Mouse (Mus musculus) hindbrain, embryonic 11.5 days (tissue): ENCODE measurements around the gene Pink1. TPM values are rescaled to one million over a fixed set of nuclear protein-coding genes. Genes with fewer than 3 reads are reported as not detected.

Experiments used
- ATAC-seq: fragments of 200-750 bp; cut with Nextera tagmentation; 2 replicates; pipeline ENCODE4 v1.8.0; 2017; ENCODE audit warnings: mild to moderate bottlenecking, moderate TSS enrichment, moderate library complexity; ENCODE audit not compliant: low FRiP score
- DNase-seq: peaks from one replicate; pipeline ENCODE4 v3.0.0-alpha.2; 2015; ENCODE audit warnings: low spot score
- H3K27ac ChIP-seq: fragments of 300-500 bp; sonication (generic); 2 replicates; pipeline ENCODE4 v1.5.1; 2014; ENCODE audit warnings: mild to moderate bottlenecking, low read depth, low read length
- H3K27me3 ChIP-seq: fragments of 300-500 bp; sonication (generic); 2 replicates; pipeline ENCODE4 v1.6.1; 2014; ENCODE audit warnings: mild to moderate bottlenecking, low read length, moderate library complexity, mixed read lengths; ENCODE audit not compliant: control insufficient read depth, insufficient read depth
- H3K36me3 ChIP-seq: fragments of 300-500 bp; sonication (generic); 2 replicates; pipeline ENCODE4 v1.6.1; 2014; ENCODE audit warnings: mild to moderate bottlenecking, low read length, moderate library complexity, mixed read lengths; ENCODE audit not compliant: control insufficient read depth, insufficient read depth
- H3K4me1 ChIP-seq: fragments of 300-500 bp; sonication (generic); replicated peaks from 2 replicates; pipeline ENCODE4 v1.6.1; 2014; ENCODE audit warnings: low read length, mixed read lengths; ENCODE audit not compliant: control insufficient read depth, insufficient read depth
- H3K4me2 ChIP-seq: fragments of 300-500 bp; sonication (generic); replicated peaks from 2 replicates; pipeline ENCODE4 v1.6.1; 2014; ENCODE audit warnings: mild to moderate bottlenecking, low read depth, low read length
- H3K4me3 ChIP-seq: fragments of 300-500 bp; sonication (generic); 2 replicates; pipeline ENCODE4 v1.5.1; 2014; ENCODE audit warnings: low read depth, low read length
- H3K9ac ChIP-seq: fragments of 300-500 bp; sonication (generic); 2 replicates; pipeline ENCODE4 v1.6.1; 2014; ENCODE audit warnings: low read depth, low read length
- H3K9me3 ChIP-seq: fragments of 300-500 bp; sonication (generic); 2 replicates; pipeline ENCODE4 v1.6.1; 2016; ENCODE audit warnings: low read length; ENCODE audit not compliant: control insufficient read depth
- WGBS: fragments of 180-500 bp; shearing (Covaris S2); extraction: QIAGEN DNeasy Blood & Tissue Kit; methylation state at CpG from one replicate; pipeline ENCODE4 v1.1.7; 2014; 5-methylcytosine and 5-hydroxymethylcytosine counted together
- polyA plus RNA-seq: library from polyadenylated mRNA; unstranded; fragments of >200 nt; fragmentation: Nextera tagmentation; extraction: Ambion mirVana; gene quantifications from 2 replicates; pipeline ENCODE4 v1.2.1, GENCODE M21; 2014

The Pink1 gene
- polyA plus RNA-seq, 1 experiment from 2014 or later, result 19.9 TPM

GRCm38 (mm10) chr4:138272011-138272997, 53.8 kb downstream of the Pink1 start:
- no peak overlapping the region for H3K9ac ChIP-seq
- H3K9me3 ChIP-seq, result no peaks in the 10 kb centered on the region
- no peak for ATAC-seq
- H3K27ac ChIP-seq, result no peak overlapping the region
- H3K4me3 ChIP-seq, result no peak overlapping the region
- H3K27me3 ChIP-seq, result no peaks in the 10 kb centered on the region
- no peak overlapping the region for H3K4me2 ChIP-seq
- WGBS, result 74% methylated on average over 14 of the region's 14 CpGs
- H3K4me1 ChIP-seq, result no peaks in the 10 kb centered on the region
- no peak for DNase-seq
- H3K36me3 ChIP-seq, result no peaks in the 10 kb centered on the region

DNA sequence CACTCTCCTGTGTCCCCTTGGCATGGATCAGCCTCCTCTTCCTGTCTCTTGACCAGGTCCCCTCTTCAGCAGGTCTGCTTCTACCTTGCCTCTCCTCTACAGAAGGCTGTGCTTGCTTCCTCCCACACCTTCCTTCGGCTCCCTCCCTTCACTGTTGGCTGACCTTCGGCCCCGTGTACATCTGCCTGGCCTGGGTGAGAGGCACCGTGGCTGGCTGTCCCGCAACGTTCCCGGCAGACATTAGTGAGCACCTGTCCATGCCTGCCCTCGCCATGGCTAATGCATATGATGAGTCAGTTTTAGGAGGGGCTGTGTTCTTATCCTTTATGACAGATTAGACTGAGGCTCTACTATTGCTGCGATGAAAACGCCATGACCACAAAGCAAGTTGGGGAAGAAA, 58.2 kb downstream of the Pink1 start:
- no peak for ATAC-seq
- Histone ChIP-seq H3K4me2 (no peak overlapping the region), H3K9me3 (no peaks in the 10 kb centered on the region), H3K4me3 (no peak overlapping the region), H3K36me3 (no peaks in the 10 kb centered on the region), H3K9ac (no peak overlapping the region), H3K27ac (no peak overlapping the region), H3K27me3 (peaks cover 1% of the 10 kb centered on the region; the same call in 1 of the 2 replicates), H3K4me1 (0 out of 2 replicates have a peak, but pooled peaks cover 1% of the 10 kb centered on the region)
- 94% methylated on average over 10 of the region's 10 CpGs for WGBS
- no peak for DNase-seq

Other genes starting within 250 kb of the Pink1 start
- gene Hp1bp3, start 110.0 kb downstream of the Pink1 start, polyA plus RNA-seq, result 179 and 183 TPM in 2 replicates
- 1.8 and 2.9 TPM in 2 replicates for gene Sh2d5, start 75.9 kb downstream of the Pink1 start, polyA plus RNA-seq
- 0.25 and 0.31 TPM in 2 replicates for gene Kif17, start 75.9 kb downstream of the Pink1 start, polyA plus RNA-seq
- 214 and 227 TPM in 2 replicates for gene Ddost, start 21.6 kb downstream of the Pink1 start, polyA plus RNA-seq
- 3.0 and 3.9 TPM in 2 replicates for gene Cda, start 41.7 kb upstream of the Pink1 start, polyA plus RNA-seq
- gene Fam43b, start 70.2 kb upstream of the Pink1 start, polyA plus RNA-seq, result 0.11 TPM in 1 of 2 replicates, not detected in the other
- gene Mul1, start 108.4 kb upstream of the Pink1 start, polyA plus RNA-seq, result 16.0 and 16.6 TPM in 2 replicates
- gene Camk2n1, start 128.0 kb upstream of the Pink1 start, polyA plus RNA-seq, result 6.0 and 6.4 TPM in 2 replicates